Mouse (Mus musculus): ENCODE data around the gene Asb14. TPM values are rescaled to one million over a fixed set of nuclear protein-coding genes. Genes with fewer than 3 reads are reported as not detected.

Asb14 gene
- not detected in 2 replicates for polyA plus RNA-seq (2012; ENCODE audit: insufficient read depth, insufficient read length, missing spikeins)

DNA sequence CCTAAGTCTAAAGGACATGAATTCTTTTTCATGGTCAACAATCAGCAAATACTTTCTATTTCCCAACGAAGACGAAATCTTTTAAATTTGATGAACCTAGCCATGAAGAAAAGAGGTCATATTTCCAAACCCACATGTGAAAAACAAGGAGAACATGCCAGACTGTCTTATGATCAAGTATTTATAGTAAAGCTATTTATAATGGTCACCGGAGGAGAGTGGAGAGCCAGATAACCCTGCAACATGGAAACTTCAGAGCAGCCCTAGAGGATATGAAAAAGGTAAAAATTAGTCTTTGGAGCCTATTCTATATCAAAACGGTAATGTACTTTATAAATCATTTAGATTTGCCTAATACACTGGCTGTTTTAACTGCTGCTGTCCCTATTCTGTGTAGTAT lies at the start of gene Asb14:
Asb14 (plus strand) TSS at position 166 of the 400 bp plus-strand sequence.
- H3K4me1 ChIP-seq (ENCODE audit: control insufficient read depth, insufficient read depth, low read length) = no peaks in the 10 kb centered on the region
- TF ChIP-seq POLR2A (IDR thresholded peaks at IDR 0.05; ENCODE audit: borderline replicate concordance, low read depth, low read length) = no peak
- no peak for TF ChIP-seq CTCF (IDR thresholded peaks at IDR 0.05; ENCODE audit: low read depth, low read length)
- no peak within 1 kb of the TSS for H3K4me3 ChIP-seq (ENCODE audit: insufficient read depth, low read length)
- no peak within 1 kb of the TSS for H3K27ac ChIP-seq (ENCODE audit: insufficient read depth, low read depth, low read length)

DNA sequence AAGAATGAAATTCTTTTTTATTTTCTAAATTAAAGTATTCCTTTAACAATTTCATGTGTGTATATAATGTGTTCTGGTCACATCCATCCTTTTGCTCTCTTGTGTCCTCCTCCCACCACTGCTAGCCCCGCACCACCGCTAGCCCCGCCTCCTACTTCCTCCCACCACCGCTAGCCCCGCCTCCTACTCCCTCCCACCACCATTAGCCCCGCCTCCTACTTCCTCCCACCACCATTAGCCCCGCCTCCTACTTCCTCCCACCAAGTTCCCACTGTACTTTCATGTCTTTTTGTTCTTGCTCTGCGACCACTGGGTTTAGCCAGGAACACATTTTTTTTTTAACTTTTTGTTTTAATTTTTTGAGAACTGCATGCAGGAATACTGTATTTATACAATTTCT lies 41.3 kb upstream of the Asb14 start:
- Histone ChIP-seq H3K27ac (ENCODE audit: insufficient read depth, low read depth, low read length) (no peak overlapping the region), H3K4me1 (ENCODE audit: control insufficient read depth, insufficient read depth, low read length) (no peaks in the 10 kb centered on the region), H3K4me3 (ENCODE audit: insufficient read depth, low read length) (no peak overlapping the region)
- TF ChIP-seq CTCF (IDR thresholded peaks at IDR 0.05; ENCODE audit: low read depth, low read length) (no peak), POLR2A (IDR thresholded peaks at IDR 0.05; ENCODE audit: borderline replicate concordance, low read depth, low read length) (no peak)

DNA sequence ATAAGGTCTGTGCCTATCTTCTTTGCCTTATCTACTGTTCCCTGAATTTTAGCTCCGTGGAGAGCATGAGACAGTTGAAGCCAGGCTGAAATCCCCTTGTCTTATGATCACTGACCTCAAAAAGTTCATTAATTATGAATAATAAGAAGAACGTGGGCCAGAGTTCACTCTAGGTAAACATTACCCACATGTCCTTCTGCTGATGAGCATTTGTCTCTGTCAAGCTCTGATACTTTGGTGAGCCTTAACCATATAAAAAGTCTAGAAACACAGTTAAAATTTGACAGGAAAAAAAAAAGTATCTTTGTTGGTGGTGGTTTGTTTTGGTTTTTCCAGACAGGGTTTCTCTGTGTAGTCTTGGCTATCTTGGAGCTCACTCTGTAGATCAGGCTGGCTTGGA lies 40.3 kb upstream of the Asb14 start:
- Histone ChIP-seq H3K27ac (ENCODE audit: insufficient read depth, low read depth, low read length) (no peak overlapping the region), H3K4me1 (ENCODE audit: control insufficient read depth, insufficient read depth, low read length) (peaks cover 4% of the 10 kb centered on the region), H3K4me3 (ENCODE audit: insufficient read depth, low read length) (no peak overlapping the region)
- TF ChIP-seq CTCF (IDR thresholded peaks at IDR 0.05; ENCODE audit: low read depth, low read length) (no peak), POLR2A (IDR thresholded peaks at IDR 0.05; ENCODE audit: borderline replicate concordance, low read depth, low read length) (no peak)

DNA sequence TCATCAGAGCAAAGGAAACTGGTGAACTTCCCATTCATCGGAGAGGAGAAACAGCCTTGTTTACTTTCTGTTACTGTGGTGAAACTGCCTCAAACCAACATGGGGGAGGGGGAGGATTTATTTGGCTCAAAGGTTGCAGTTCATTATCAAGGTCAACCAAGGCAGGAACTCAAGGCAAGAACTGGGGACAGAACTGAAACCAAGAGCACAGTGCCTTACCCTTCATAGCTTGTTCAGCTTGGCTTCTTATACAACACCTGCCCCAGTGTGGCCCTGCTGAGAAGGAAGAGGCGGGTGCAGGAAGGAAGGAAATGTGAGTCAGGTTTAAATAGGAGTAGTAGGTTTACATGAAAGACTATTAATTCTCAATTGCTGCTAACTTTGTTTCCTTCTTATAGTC lies 36.0 kb upstream of the Asb14 start:
- TF ChIP-seq CTCF (IDR thresholded peaks at IDR 0.05; ENCODE audit: low read depth, low read length) (no peak), POLR2A (IDR thresholded peaks at IDR 0.05; ENCODE audit: borderline replicate concordance, low read depth, low read length) (no peak)
- H3K4me1 ChIP-seq (ENCODE audit: control insufficient read depth, insufficient read depth, low read length) = peaks cover 4% of the 10 kb centered on the region
- 0 out of 2 replicates have a peak overlapping the region, but pooled peaks have one; percentile 13 for H3K4me3 ChIP-seq (ENCODE audit: insufficient read depth, low read length)
- H3K27ac ChIP-seq (ENCODE audit: insufficient read depth, low read depth, low read length) = no peak overlapping the region

DNA sequence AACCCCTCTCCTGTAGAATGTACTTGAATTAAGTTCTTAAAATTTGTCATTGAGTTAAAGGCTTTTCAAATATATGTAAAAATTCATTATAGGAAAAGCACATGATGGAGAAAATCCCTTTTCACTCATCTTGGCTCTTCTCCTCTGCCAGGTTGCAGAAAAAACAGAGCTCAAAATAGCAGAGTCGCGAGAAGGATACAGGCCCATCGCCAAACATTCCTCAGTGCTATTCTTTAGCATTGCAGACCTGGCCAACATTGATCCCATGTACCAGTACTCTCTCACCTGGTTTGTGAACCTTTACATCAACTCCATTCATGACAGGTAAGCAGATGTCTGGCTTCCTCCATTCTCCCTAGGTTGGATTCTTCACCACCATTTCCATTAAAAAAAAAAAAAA lies 35.3 kb upstream of the Asb14 start:
- peaks cover 4% of the 10 kb centered on the region for H3K4me1 ChIP-seq (ENCODE audit: control insufficient read depth, insufficient read depth, low read length)
- no peak overlapping the region for H3K27ac ChIP-seq (ENCODE audit: insufficient read depth, low read depth, low read length)
- no peak for TF ChIP-seq CTCF (IDR thresholded peaks at IDR 0.05; ENCODE audit: low read depth, low read length)
- TF ChIP-seq POLR2A (IDR thresholded peaks at IDR 0.05; ENCODE audit: borderline replicate concordance, low read depth, low read length) = no peak
- no peak overlapping the region for H3K4me3 ChIP-seq (ENCODE audit: insufficient read depth, low read length)

DNA sequence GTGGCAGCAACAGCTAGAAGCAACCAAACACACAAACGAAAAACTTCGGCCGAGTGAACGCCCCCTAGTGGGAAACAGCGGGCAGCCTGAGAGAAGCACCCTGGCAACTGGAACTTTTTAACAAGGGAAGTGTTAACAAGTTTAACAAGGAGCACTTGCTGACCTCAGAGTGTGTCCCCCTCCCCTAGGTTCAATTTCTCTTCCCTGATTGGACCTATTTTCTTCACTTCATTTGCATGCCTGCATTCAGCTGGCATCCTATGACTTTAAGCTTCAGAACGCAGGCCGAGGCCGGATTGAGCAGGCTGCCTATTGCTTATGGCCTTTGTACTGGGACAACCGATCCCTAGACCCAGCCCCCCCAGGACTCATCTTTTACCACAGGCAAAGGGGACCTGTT lies 27.0 kb upstream of the Asb14 start:
- H3K27ac ChIP-seq (ENCODE audit: insufficient read depth, low read depth, low read length) = no peak overlapping the region
- H3K4me1 ChIP-seq (ENCODE audit: control insufficient read depth, insufficient read depth, low read length) = no peaks in the 10 kb centered on the region
- TF ChIP-seq POLR2A (IDR thresholded peaks at IDR 0.05; ENCODE audit: borderline replicate concordance, low read depth, low read length) = no peak
- TF ChIP-seq CTCF (IDR thresholded peaks at IDR 0.05; ENCODE audit: low read depth, low read length) = 0 out of 2 replicates have a peak, but pooled peaks have one; percentile 33
- H3K4me3 ChIP-seq (ENCODE audit: insufficient read depth, low read length) = no peak overlapping the region

DNA sequence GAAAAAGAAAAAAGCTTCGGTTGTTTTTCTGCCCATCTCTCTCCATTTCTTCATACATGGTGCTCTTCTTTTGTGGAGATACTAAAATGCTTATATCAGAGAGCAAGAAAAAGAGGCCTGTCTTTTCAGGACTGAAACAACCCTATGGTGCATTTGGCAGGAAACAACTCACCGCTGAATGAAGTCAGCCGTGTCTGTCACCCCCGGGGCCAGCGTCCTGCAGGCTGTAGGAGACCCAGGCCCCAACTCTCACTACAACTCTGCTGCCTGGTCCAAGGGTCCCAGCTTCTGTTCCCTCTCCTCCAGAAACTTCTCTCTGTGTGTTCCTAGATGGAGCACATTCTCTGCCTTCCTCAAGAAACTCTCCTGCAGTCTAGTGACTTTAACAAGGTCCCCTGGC lies 26.1 kb upstream of the Asb14 start:
- H3K4me3 ChIP-seq (ENCODE audit: insufficient read depth, low read length) = no peak overlapping the region
- TF ChIP-seq POLR2A (IDR thresholded peaks at IDR 0.05; ENCODE audit: borderline replicate concordance, low read depth, low read length) = no peak
- no peaks in the 10 kb centered on the region for H3K4me1 ChIP-seq (ENCODE audit: control insufficient read depth, insufficient read depth, low read length)
- no peak overlapping the region for H3K27ac ChIP-seq (ENCODE audit: insufficient read depth, low read depth, low read length)

DNA sequence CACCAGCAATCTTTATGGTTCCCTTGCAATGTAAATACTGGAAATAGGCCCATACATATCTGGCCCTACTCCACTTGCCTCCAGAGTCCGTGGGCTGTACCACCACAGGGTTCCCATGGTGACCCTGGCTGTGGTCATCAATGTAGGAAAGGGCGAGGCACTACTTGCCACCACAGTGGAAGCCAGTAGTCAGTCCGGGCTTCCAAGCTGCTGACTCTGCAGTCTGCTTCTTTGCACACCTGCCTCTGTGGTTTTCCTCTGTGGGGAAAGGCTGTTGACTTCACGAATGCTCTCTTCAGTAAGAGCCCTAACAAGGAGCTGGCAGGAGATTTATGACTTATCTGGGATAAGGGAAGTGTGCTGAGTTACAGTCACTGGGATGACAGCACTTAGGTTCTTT lies 15.6 kb upstream of the Asb14 start:
- TF ChIP-seq POLR2A (IDR thresholded peaks at IDR 0.05; ENCODE audit: borderline replicate concordance, low read depth, low read length) (no peak), CTCF (IDR thresholded peaks at IDR 0.05; ENCODE audit: low read depth, low read length) (no peak)
- H3K27ac ChIP-seq (ENCODE audit: insufficient read depth, low read depth, low read length) = no peak overlapping the region
- no peak overlapping the region for H3K4me3 ChIP-seq (ENCODE audit: insufficient read depth, low read length)
- no peaks in the 10 kb centered on the region for H3K4me1 ChIP-seq (ENCODE audit: control insufficient read depth, insufficient read depth, low read length)

DNA sequence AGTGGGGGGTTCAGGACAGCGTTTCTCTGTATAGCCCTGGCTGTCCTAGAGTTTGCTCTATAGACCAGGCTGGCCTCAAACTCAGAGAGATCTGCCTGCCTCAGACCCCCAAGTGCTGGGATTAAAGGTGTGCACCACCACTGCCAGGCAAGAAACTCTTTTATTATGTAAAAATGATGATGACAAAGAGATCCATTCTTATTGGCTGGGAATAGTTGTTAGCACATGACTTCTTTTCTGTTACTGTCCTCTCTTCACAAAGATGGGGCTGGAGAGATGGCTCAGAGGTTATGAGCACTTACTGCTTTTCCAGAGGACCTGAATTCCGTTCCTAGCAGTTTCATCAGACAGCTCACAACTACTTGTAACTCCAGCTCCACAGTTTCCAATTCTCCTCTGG lies 14.4 kb upstream of the Asb14 start:
- Histone ChIP-seq H3K4me3 (ENCODE audit: insufficient read depth, low read length) (no peak overlapping the region), H3K27ac (ENCODE audit: insufficient read depth, low read depth, low read length) (no peak overlapping the region), H3K4me1 (ENCODE audit: control insufficient read depth, insufficient read depth, low read length) (no peaks in the 10 kb centered on the region)
- no peak for TF ChIP-seq POLR2A (IDR thresholded peaks at IDR 0.05; ENCODE audit: borderline replicate concordance, low read depth, low read length)
- no peak for TF ChIP-seq CTCF (IDR thresholded peaks at IDR 0.05; ENCODE audit: low read depth, low read length)

DNA sequence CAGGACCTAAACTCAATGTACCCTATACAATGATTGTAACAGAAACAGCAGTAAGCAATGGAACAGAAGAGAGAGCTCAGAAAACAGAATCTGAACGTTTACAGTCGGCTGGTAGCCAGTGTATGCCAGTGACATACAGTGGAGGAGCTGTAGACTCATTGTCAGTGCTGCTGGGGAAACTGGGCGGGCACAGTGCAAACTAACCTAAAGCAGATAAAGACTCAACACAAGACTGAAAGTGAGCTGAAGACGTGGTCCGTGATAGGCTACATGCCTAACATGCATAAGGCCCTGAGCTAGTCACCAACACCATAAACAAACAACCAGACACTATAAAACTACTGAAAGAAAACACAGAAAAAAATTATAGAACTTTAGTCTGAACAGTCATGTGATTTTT lies 12.7 kb upstream of the Asb14 start:
- Histone ChIP-seq H3K27ac (ENCODE audit: insufficient read depth, low read depth, low read length) (no peak overlapping the region), H3K4me1 (ENCODE audit: control insufficient read depth, insufficient read depth, low read length) (no peaks in the 10 kb centered on the region), H3K4me3 (ENCODE audit: insufficient read depth, low read length) (no peak overlapping the region)
- TF ChIP-seq CTCF (IDR thresholded peaks at IDR 0.05; ENCODE audit: low read depth, low read length) (no peak), POLR2A (IDR thresholded peaks at IDR 0.05; ENCODE audit: borderline replicate concordance, low read depth, low read length) (no peak)

DNA sequence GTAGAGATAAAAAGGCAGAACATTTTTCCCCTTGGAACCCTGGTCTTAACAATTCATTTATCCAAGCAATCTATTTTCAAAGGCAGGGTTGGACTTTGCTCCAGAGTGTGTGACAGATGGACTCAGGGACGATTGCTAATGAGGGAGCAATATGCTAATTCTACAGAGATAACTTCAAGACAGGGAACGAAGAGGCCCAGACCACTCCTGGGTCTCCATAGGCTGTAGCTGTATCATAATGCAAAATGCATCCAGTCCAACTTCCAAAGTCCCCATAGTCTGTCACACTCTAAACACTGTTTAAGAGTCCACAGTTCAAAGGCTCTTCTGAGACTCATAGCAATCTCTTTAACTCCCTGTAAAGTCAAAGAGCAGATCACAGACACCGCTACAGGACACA lies 7.1 kb upstream of the Asb14 start:
- Histone ChIP-seq H3K4me3 (ENCODE audit: insufficient read depth, low read length) (no peak overlapping the region), H3K4me1 (ENCODE audit: control insufficient read depth, insufficient read depth, low read length) (no peaks in the 10 kb centered on the region), H3K27ac (ENCODE audit: insufficient read depth, low read depth, low read length) (no peak overlapping the region)
- TF ChIP-seq CTCF (IDR thresholded peaks at IDR 0.05; ENCODE audit: low read depth, low read length) (no peak), POLR2A (IDR thresholded peaks at IDR 0.05; ENCODE audit: borderline replicate concordance, low read depth, low read length) (no peak)

Data from bone marrow macrophage, adult 2 months (primary cell).